Mouse (Mus musculus) liver, adult 2 months (tissue): ENCODE results near the gene Gas2l1.

Experiments used
- CTCF ChIP-seq: fragments of 200-500 bp; IDR thresholded peaks from 2 replicates; pipeline ENCODE4 v1.5.1; 2011; ENCODE audit warnings: low read depth, low read length, control low read depth
- POLR2A ChIP-seq: fragments of 200-500 bp; IDR thresholded peaks from 2 replicates; pipeline ENCODE4 v1.6.1; 2011; ENCODE audit warnings: low read length, control low read depth; ENCODE audit not compliant: insufficient read depth; ENCODE audit errors: extremely low read depth

DNA sequence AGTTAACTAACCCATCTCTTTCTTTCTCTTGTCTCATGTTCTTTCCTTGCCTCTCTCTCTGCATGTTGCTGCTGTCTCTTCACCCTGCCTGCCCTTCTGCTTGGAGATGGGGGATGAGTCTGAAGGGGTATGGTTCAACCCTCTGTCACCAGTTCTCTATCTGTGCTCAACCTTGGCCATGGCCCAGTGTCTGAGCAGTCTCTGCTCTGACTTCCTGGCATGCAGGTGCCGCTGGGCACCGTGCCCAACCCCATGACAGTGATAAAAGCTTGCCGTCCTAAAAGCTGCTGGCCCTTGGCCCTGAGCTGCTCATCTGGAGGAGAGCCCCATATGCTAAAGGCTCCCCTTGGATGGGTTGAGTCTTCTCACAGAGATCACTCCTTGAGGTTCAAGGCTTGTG lies 32.0 kb downstream of the Gas2l1 start:
- TF ChIP-seq POLR2A (no peak), CTCF (no peak)
